Mouse (Mus musculus): ENCODE data around the gene Tldc2.
A peak's percentile ranks its signal among the peaks of the same experiment; 100 is the strongest.

Gene Tldc2

DNA sequence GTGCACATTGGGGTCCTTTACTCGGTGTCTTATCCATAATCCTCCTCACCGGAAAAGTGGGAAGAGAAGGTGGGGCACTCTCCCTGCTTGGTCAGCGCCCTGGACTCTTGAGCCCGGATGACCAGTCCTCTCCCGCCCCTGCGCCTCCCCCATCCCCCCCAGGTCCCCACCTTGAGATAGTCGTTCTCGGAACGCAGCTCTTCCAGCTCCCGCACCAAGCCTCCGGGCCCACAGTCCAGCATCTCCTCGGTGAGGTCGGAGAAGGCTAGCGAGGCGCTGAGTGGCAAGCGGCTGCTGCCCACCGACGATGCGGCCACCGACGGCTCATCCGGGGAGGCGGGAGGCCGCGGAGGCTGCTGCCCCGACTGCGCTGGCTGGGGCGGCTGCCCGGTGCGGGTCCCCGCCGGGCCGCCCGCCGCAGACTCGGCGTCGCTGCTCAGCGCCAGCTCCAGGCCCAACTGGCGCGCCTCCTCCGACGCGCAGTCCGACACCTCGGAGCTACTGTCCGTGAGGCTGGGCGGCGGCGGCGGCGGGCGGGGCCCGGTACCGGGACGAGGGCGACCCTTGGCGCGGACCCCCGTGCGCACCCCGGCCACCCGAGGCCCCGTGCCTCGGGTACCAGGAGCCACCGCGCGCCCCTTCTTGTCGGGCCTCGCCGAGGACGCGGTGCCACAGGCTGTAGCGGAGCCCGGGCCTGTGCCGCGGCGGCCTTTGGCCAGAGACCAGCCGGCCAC, 8.6 kb upstream of the Tldc2 start:
- no peak for DNase-seq (ENCODE audit: low read depth, low spot score)

DNA sequence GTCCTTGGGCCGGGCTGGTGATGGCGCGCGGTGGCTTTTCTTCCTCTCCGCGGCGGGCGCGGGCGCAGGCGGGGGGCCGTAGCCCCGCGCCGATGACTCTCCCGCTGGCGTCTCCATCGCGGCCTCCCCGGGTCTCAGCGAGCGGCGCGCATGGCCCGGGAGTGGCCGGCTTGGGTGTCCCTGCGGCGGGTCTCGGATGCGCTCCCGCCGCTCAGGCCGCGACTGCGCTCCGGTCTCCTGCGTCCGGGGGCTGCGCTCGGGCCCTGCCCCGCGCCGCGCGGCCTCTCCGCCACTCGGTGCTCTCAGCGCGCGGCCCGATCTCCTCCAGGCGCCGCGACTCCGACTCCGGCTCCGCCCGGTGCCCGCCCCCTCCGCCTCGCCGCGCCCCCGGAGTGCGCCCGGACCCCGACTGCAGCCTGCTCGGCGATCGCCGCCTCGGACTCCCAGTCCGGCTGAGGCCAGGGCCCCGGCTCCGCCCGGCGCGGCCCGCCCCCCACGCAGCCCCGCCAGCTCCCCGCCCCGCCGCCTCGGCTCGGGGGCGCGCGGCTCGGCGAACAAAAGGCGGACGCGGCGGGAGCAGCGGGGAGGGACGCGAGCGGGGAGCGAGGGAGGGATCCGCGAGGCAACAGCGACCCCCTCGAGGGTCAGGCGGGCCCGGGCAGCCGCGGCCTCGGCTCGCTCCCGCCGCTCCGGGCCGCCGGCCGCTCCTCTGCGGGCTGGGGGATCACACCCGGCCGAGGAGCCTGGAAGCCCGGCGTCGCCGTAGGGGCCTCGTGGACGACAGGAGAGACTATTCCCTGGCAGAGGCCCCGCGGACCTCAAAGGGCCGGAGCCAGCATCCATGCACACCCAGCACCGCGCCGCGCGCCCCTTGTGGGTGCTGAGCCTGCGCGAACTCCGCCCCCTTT, 7.8 kb upstream of the Tldc2 start, which contains the start of gene Soga1:
Soga1 (minus strand) TSS at position 462 of the 908 bp plus-strand sequence.
- peak; percentile 87 for DNase-seq (ENCODE audit: low read depth, low spot score)

DNA sequence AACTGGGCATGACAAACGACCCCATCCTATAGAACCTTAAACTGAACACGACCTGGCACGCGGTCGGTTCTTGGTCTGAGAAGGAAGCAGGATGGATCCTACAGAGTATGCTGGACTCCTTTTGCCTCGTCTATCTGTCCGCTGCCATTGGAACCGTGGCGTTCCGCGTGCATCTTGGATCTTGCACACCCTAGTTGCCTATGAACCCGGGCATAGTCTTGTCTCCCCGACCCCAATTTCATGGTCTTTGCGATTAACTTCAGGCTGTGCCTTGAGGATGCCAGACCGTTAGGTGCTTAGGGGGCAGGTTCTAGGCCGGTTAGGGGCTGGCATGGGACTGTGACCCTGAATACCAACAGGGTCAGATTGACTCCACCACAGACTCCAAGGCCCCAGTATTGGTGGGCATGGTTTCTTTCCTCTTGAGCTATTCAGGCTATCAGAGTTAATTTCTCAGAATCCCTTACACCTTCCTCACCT, 7.1 kb upstream of the Tldc2 start:
- DNase-seq (ENCODE audit: low read depth, low spot score): no peak

DNA sequence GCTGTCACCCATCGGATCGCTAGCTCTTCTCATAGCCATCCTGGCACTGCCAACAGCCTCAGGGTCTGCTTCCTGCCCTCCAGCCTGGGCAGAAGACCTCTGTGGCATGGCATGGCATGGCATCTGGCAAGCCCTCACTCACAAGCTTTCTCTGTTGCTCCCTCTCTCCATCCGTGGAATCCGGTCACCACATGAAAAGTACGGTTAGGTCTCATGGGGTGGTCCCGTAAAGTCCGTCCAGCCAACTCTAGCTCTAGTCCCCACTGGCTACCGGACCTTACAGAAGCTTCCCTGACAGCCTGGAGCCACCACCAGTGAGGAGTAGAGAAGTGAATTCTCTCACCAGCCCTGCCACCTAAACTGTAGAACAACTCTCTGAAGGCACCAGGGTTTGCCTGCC, 5.5 kb upstream of the Tldc2 start:
- DNase-seq (ENCODE audit: low read depth, low spot score): no peak

DNA sequence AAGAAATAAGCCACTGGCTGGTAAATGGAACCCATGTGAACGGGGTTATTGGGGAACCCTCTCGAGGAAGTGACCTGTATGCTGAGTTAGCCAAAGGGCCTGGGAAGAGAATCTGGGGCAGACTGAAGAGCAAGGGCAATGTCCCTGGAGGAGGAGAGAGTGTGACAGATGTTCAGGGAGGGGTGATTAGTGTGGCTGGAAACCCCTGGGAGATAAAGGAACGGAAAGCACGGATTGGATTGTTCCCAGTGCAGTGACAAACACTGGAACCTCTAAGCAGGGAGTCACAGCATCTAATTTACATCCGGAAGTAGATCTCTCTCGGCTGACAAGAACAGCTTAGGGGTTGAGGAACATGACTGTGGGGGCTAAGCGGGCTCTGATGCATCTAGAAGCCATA, 4.9 kb upstream of the Tldc2 start:
- no peak for DNase-seq (ENCODE audit: low read depth, low spot score)

DNA sequence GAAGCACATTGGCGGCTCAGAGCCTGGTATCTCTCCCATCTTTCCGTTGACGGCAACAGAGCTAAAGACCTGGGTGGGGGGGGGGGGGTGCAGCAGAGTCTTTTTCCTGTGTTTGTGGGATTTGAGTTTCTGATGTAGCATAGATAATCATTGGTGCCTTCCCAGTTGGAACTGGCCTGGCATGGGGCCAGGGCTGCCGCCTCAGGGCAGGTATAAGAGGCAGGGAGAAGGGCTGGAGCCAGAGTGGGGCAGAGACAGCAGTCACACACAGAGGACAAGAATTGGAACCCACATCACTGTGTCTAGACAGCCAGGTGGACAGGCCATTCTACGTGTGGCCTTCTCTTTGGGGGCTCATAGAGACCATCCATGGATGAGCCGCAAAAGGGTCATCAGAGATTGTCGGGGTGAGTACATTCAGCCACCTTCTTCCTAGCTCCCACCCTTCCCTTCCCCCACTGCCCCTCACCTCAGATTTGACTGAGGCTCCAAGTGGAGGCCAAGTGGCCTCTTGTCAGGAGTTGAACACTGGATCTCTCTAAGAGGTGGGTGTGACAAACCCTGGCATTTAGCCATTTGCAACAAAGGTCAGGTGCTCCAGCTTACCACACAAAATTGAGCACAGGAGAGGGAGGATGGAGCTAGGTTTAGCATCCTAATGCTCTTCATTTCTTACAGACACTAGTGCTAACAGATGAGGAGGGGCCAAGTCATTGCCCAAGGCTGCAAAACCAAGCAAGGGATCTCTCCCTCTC, 1.8 kb upstream of the Tldc2 start:
- DNase-seq (ENCODE audit: low read depth, low spot score): no peak

DNA sequence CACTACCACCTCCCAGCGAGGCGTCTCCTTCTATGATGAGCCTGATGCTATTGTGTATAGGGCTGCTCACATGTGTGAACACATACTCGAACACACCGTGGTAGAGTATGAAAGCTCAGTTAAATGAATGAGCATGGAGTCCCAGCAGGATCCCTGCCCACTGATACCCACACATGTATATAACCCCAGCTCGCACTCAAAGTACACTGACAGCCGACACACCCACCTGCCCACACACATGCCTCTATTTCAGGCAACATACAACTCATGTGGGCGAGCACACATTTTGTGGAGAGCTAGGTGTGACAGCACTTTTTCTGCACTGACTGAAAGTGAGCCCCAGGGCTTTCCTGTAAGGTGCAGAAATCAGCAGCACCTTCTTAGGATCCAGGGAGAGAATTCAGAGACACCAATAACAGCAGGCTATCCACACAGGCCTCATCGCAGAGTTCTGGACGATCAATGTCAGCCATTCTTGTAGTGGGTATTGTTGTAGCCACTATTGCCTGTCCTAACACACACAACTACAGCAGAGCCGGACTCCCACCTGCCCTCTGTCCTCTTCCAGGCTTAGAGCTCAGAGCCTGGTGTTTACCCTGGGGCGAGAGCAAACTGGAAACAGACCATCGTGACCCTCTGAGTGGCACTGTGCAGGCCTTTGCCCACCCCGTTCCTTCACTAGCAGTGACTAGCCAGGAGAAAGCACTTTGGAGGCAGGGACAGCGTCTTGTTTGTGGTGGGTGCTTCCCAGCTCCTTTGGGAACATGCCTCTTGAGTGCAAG, 872 bp downstream of the Tldc2 start:
- DNase-seq (ENCODE audit: low read depth, low spot score): no peak

DNA sequence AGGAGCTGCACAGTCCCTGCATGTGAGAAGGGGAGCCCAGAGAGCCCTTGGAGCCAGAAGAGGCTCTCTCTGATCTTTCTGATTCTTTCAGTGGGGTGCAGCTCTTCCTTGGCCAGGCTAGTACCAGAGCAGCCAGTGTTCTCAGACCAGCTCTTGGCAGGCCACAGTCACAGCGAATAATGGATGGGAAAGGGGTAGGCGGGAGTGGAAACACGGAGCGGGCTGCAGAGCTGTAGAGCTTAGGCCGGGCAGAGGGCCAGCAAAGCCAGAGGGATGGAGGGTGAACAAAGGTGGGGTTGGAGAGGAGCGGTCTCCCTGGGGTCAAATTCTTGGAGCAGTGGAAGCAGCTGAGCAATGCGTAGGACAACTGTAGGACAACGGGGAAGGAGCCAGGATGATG, 5.2 kb downstream of the Tldc2 start:
- DNase-seq (ENCODE audit: low read depth, low spot score): no peak

DNA sequence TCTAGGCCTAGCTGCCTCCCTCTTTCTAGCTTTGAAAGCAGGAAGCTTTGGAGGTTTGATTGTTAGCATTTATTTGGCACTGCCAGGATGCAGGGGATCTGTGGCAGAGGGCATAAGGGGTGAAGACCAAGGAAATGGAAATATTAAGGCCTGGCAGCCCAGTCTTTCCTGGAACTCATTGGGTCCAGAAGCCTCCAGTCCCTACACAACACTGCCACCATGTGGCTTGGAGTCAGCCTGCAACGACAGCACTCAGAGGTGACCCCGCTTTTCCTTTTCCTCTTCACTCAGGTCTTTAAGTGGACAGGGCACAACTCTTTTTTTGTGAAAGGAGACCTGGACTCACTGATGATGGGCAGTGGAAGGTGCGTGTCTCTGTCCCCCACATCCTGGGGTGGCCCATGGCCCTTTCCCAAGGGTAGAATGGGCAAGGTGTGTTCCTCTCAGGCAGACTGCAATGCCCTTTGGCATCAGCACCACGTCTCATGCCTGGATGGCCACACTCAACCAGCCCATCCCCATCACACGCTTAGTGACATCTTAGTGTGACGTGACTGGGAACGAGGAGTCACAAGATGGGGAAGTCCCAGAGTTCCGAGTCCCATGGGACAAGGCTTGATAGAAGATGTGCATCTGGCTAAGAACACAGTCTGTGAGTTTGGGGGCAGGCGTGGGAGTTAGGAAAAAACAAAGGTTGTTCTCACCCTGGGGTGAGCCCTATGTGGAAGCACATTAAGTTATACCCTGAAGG, 8.3 kb downstream of the Tldc2 start:
- peak; percentile 62 for DNase-seq (ENCODE audit: low read depth, low spot score)

DNA sequence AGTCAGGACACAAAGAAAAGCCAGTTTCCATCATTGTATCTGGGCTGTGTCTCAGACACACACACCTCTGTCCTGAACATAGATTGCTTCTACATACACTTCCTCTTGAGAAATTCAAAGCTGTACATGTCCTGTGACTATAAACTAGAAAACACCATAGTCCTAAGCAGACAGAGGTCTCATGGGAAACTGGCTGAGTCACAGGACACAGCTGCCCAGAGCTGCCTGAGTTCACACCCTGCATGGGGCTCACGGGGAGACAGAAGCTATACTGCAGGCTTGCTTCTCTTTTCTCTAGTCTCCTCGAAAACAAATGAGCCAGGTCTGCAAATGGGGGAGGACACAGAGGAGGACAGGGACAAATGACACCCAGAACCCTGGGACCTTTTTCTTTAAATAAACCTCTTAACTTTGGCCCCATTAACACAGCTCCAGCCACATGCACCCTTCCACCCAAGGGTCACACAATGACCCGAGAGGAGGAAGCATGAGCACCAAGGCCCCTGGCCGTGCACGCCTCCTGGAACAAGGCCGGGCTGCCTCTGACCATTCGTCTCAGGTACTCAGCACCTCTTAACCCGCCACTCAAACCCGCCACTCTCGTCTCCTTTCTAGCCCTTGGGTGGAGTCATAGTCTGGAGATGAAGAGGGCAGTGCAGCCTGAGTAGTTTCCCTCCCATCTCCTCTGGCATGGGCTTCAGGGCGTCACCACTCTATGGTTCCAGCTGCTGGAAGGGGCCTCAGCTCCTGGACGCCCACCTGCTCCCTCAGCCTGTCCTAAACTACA, 12.9 kb downstream of the Tldc2 start:
- no peak for DNase-seq (ENCODE audit: low read depth, low spot score)

DNA sequence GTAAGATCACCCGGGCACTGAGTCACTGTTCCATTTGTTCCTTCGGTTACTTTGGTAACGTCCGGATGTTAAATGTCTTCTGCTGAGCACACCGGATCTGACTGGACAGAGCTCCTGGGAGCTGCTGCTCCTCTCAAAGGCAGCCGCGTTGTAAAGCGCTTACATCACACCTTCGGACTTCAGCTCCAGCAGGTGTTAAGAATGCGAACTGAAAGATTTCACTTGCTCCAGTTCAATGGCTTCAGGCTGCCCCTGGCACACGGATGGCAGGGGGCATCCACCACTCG, 13.4 kb downstream of the Tldc2 start:
- no peak for DNase-seq (ENCODE audit: low read depth, low spot score)

DNA sequence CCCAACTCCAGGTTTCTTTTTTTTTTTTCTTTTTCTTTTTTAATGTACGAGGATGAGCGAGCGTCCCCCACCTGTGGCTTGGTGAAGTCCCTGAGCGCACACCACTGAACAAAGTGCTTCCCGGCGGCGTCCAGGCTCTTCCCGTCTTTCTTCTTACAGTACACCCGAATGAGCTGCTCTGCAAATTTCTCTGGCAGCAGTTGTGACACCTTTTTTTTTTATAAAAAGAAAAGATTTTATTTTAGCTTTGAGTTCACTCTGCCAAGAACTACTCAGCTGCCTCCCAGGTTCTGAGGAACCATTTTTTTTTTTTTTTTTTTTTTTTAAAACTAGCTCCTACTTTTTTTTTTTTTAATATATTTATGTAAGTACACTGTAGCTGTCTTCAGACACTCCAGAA, 14.8 kb downstream of the Tldc2 start:
- no peak for DNase-seq (ENCODE audit: low read depth, low spot score)

DNA sequence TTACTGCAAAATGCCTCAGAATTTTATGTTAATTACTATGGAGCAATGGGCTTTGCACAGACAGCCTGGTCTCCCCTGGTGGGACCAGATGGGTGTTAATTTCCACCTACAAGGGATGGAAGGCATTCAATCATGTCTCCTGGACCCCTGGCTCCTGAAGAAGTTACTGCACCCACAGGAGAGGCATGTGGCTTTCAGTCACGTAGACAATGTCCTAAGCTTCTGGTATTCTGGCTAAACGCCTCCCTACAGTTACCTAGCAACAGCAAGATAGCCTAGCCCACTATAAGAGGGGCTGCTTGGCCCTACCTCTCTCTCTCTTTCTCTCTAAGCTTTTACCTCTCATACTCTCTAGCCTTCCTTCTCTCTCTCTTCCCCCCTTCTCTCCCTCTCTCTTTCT, 15.4 kb downstream of the Tldc2 start:
- DNase-seq (ENCODE audit: low read depth, low spot score): no peak

DNA sequence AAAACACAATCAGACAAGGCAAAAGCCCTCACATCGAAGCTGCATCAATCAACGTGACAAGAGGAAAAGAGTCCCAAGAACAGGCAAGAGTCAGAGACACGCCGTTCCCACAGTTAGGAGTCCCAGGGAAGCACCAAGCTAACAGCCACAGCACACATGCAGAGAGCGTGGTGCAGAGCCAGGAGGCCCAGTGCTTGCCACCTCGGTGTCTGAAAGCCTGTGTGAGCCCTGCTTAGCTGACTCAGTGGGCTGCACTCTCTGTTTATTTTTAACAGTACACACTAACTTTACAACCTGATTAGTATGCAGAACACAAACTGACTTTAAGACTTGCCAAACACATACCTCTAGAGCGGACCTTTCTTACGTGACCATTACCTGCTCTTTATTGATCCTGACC, 17.6 kb downstream of the Tldc2 start:
- DNase-seq (ENCODE audit: low read depth, low spot score): no peak

DNA sequence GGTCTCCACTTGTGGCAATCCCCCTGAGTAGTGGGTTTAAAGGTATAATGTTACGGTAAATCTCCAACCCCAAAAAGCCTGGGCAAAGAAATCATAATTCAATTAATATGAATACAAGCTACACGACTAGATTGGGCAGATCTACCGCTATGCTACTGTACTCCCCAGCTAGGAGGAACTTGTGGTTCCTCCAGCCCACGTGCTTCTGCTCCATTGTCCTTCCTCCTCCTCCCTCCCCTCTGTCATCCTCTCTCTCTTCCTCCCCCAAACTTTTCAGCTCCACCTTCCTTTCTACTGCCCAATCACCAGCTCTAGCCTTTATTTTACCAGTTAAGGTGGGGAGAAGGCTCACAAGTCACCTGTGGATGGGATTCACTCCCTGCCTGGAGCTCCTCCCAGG, 21.4 kb downstream of the Tldc2 start:
- no peak for DNase-seq (ENCODE audit: low read depth, low spot score)

DNA sequence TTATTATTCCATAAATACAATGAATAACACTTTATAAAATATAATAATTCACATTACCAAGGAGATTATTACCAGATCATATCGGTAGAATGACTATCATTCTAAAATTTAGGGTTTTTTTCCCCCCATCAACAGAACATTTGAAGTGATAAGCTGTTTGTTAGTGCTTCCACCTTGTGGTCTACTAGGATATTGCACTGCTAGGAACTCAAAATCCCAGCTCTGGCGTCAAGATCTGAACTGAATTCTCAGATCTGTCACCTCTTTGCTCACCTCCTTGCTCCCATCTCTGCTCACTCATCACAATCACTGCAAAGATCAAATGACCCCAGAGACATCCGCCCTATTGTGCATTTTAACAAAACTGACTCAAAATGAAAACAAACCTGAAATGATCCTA, 30.1 kb downstream of the Tldc2 start:
- peak; percentile 43 for DNase-seq (ENCODE audit: low read depth, low spot score)

DNA sequence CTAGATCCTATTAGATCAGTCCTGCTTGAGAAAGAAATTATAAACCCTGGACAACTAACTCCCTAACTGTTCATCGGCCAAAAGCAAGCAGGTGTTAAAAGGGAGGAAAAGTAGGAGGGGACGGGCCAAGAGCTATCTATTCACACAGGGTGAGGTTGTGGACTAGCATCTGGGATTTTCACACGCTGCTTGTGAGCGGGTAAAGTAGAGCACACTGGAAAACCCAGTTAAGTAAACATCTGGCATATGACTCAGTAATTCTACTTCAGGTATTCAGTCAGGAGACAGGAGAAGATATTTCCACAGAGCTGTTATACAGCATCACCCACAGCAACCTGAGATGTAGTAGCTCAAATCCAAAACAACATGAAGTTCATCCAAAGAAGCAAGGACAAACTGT, 31.7 kb downstream of the Tldc2 start:
- DNase-seq (ENCODE audit: low read depth, low spot score): no peak

DNA sequence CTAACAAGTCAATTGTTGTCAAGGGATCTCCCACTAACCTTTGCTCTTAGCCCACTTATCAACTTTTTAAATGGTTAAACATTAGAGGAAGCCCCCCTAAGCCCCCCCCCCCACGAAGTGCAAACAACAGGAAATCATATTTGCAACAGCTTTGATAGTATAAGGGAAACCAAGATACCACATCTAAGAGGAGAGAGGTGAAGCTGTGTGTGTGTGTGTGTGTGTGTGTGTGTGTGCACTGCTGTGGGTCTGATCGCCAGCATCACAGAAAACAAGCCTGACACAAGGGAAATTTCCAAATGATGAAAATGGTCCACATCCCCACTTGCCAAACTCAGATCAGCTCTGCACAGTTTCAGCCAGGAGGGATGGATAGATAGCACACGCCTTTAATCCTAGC, 32.2 kb downstream of the Tldc2 start:
- no peak for DNase-seq (ENCODE audit: low read depth, low spot score)

DNA sequence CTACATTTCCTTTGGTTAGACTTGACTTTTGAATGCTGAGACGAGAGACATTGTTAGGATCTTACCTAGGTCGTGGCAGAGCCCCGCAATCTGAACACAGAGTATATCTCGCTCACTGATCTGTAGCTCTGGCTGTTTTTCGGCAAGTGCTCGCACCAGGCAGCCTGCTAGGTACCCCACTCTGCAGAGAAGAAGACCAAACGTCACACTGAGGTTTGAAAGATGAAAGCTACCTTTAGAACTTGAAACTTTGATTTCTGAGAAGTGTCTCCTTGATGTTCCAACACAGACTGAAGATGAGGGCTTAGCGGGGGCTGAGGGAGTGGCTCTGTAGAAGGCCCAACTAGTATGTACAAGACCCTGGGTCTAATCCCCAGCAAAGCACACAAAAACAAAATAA, 34.9 kb downstream of the Tldc2 start:
- no peak for DNase-seq (ENCODE audit: low read depth, low spot score)

DNA sequence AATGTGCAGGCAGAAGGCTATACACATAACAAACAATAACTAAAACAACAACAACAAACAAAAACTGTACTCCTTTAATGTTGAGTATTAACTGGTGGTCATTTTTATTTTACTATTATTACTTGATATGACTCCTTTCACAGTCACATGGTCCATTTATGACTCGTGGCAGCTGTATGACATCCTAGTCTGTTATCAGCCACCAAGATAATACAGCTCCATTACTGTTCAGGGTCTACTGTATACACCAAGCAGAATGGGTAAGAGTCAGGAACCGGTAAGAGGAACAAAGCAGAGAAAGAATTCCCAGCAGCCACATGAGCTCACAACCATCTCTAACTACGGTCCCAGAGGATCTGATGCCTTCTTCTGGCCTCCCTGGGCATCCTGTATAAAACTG, 38.4 kb downstream of the Tldc2 start:
- DNase-seq (ENCODE audit: low read depth, low spot score): no peak
